ENCODE assay signal across 14 mouse cellular contexts in genomic region chr16:96175399-96175798, GRCm38 (mm10). TPM values are rescaled to one million over a fixed set of nuclear protein-coding genes. Genes with fewer than 3 reads are reported as not detected.
DNase-seq lines count a peak whose midpoint lies in the region; ATAC-seq and TF ChIP-seq lines count a peak whose summit lies in the region.
"Had no signal": no experiment of that assay in that cellular context is flagged by ENCODE, and none has a peak within 500 bp of the region (broad histone marks: within the 10 kb centered on the region; RNA-seq: fewer than 3 reads in every experiment).

No protein-coding gene starts in this region.

- H3K9me3 ChIP-seq in heart, embryonic 10.5 days: no peaks in the 10 kb centered on the region
- no peaks in the 10 kb centered on the region for H3K9me3 ChIP-seq in heart, embryonic 11.5 days (replicated peaks; ENCODE audit: control insufficient read depth, low read length)
- no peaks in the 10 kb centered on the region for H3K9me3 ChIP-seq in limb, embryonic 12.5 days
- H3K9me3 ChIP-seq in limb, embryonic 10.5 days (replicated peaks): no peaks in the 10 kb centered on the region
- H3K9me3 ChIP-seq in lung, embryonic 14.5 days (ENCODE audit: low read depth, low read length): no peaks in the 10 kb centered on the region; the same call in 1 of the 2 replicates
- H3K9me3 ChIP-seq: hindbrain, embryonic 12.5 days had no signal

- peaks cover 11% of the 10 kb centered on the region for H3K4me1 ChIP-seq in heart, embryonic 10.5 days
- H3K4me1 ChIP-seq in heart, embryonic 11.5 days (ENCODE audit: control insufficient read depth, insufficient read depth, low read length): peaks cover 7% of the 10 kb centered on the region; the same call in 1 of the 2 replicates
- H3K4me1 ChIP-seq in limb, embryonic 12.5 days (replicated peaks): peaks cover 4% of the 10 kb centered on the region; the same call in 1 of the 2 replicates
- peaks cover 9% of the 10 kb centered on the region for H3K4me1 ChIP-seq in limb, embryonic 10.5 days
- no peaks in the 10 kb centered on the region; the same call in 1 of the 2 replicates for H3K4me1 ChIP-seq in lung, embryonic 14.5 days (ENCODE audit: insufficient read depth)
- H3K4me1 ChIP-seq: liver, embryonic 12.5 days; megakaryocyte, embryonic 14.5 days had no signal

- H3K27me3 ChIP-seq in heart, embryonic 10.5 days (ENCODE audit: insufficient read depth, poor library complexity, severe bottlenecking): no peaks in the 10 kb centered on the region
- H3K27me3 ChIP-seq in heart, embryonic 11.5 days (ENCODE audit: control insufficient read depth, insufficient read depth, low read length): no peaks in the 10 kb centered on the region
- no peaks in the 10 kb centered on the region for H3K27me3 ChIP-seq in limb, embryonic 12.5 days
- H3K27me3 ChIP-seq in limb, embryonic 10.5 days (ENCODE audit: low read depth, poor library complexity, severe bottlenecking): no peaks in the 10 kb centered on the region
- no peaks in the 10 kb centered on the region for H3K27me3 ChIP-seq in lung, embryonic 14.5 days (ENCODE audit: insufficient read depth, low read length)
- H3K27me3 ChIP-seq: hindbrain, embryonic 12.5 days; liver, embryonic 12.5 days had no signal

- 46% methylated on average over 2 of the region's 2 CpGs for WGBS in heart, embryonic 10.5 days
- 34% methylated on average over 2 of the region's 2 CpGs for WGBS in heart, embryonic 11.5 days (ENCODE audit: insufficient replicate concordance)
- WGBS in limb, embryonic 12.5 days: 47% methylated on average over 2 of the region's 2 CpGs
- WGBS in limb, embryonic 10.5 days: 39% methylated on average over 2 of the region's 2 CpGs
- 33% methylated on average over 2 of the region's 2 CpGs for WGBS in lung, embryonic 14.5 days

- ATAC-seq in heart, embryonic 11.5 days (replicated peaks; ENCODE audit: insufficient number of reproducible peaks, low FRiP score, low TSS enrichment): no peak
- 0 out of 2 replicates have a peak, but pooled peaks have one; percentile 47 for ATAC-seq in limb, embryonic 12.5 days (ENCODE audit: insufficient number of reproducible peaks, insufficient read depth, low FRiP score, low TSS enrichment, low read depth)
- ATAC-seq in lung, embryonic 14.5 days (ENCODE audit: insufficient read depth): peak; percentile 86
- ATAC-seq: liver, embryonic 12.5 days had no signal

- no peak overlapping the region for H3K9ac ChIP-seq in heart, embryonic 11.5 days (ENCODE audit: low read depth, low read length)
- H3K9ac ChIP-seq in limb, embryonic 12.5 days (replicated peaks): no peak overlapping the region
- no peak overlapping the region for H3K9ac ChIP-seq in lung, embryonic 14.5 days
- H3K9ac ChIP-seq: hindbrain, embryonic 12.5 days; liver, embryonic 12.5 days had no signal

- no peak overlapping the region for H3K4me3 ChIP-seq in heart, embryonic 10.5 days
- H3K4me3 ChIP-seq in heart, embryonic 11.5 days (ENCODE audit: low read depth, low read length): no peak overlapping the region
- no peak overlapping the region for H3K4me3 ChIP-seq in limb, embryonic 12.5 days (replicated peaks)
- H3K4me3 ChIP-seq in limb, embryonic 10.5 days: no peak overlapping the region
- H3K4me3 ChIP-seq in lung, embryonic 14.5 days (ENCODE audit: low read depth, low read length): no peak overlapping the region
- H3K4me3 ChIP-seq: gastrocnemius, adult 2 months; hindbrain, embryonic 12.5 days; layer of hippocampus, adult 2 months; liver, embryonic 12.5 days; megakaryocyte, embryonic 14.5 days had no signal

- no peak for DNase-seq in heart, embryonic 10.5 days (ENCODE audit: low spot score)
- DNase-seq in limb, embryonic 10.5 days (ENCODE audit: low spot score): no peak
- DNase-seq in lung, embryonic 14.5 days: peak; percentile 43
- DNase-seq in urinary bladder, postnatal 10 days (ENCODE audit: low spot score): no peak
- DNase-seq in cerebellum, adult 9-11 months: no peak
- DNase-seq: adrenal gland, postnatal 36 days; gastrocnemius, adult 2 months; kidney, adult 8-10 months had no signal

- no peak for TF ChIP-seq CTCF in lung, embryonic 14.5 days (IDR thresholded peaks at IDR 0.05; ENCODE audit: low read depth)

- H3K27ac ChIP-seq in heart, embryonic 10.5 days: peak overlapping the region; percentile 44
- no peak overlapping the region for H3K27ac ChIP-seq in heart, embryonic 11.5 days (ENCODE audit: low read depth, low read length)
- H3K27ac ChIP-seq in limb, embryonic 12.5 days: no peak overlapping the region
- H3K27ac ChIP-seq in limb, embryonic 10.5 days: no peak overlapping the region
- no peak overlapping the region for H3K27ac ChIP-seq in lung, embryonic 14.5 days (ENCODE audit: low read depth)
- H3K27ac ChIP-seq: gastrocnemius, adult 2 months; hindbrain, embryonic 12.5 days; layer of hippocampus, adult 2 months; liver, embryonic 12.5 days had no signal

- H3K4me2 ChIP-seq in heart, embryonic 11.5 days: no peak overlapping the region
- no peak overlapping the region for H3K4me2 ChIP-seq in limb, embryonic 12.5 days
- H3K4me2 ChIP-seq in lung, embryonic 14.5 days: 0 out of 2 replicates have a peak overlapping the region, but pooled peaks have one; percentile 10
- H3K4me2 ChIP-seq: hindbrain, embryonic 12.5 days; liver, embryonic 12.5 days had no signal

- no peaks in the 10 kb centered on the region for H3K36me3 ChIP-seq in heart, embryonic 10.5 days
- H3K36me3 ChIP-seq in heart, embryonic 11.5 days (ENCODE audit: control insufficient read depth, insufficient read depth, low read length): no peaks in the 10 kb centered on the region
- H3K36me3 ChIP-seq in limb, embryonic 12.5 days: no peaks in the 10 kb centered on the region
- no peaks in the 10 kb centered on the region for H3K36me3 ChIP-seq in limb, embryonic 10.5 days
- H3K36me3 ChIP-seq in lung, embryonic 14.5 days (ENCODE audit: insufficient read depth): no peaks in the 10 kb centered on the region
- H3K36me3 ChIP-seq: hindbrain, embryonic 12.5 days; liver, embryonic 12.5 days had no signal

RNA-seq across cellular contexts. Expression of gene Lca5l, which starts 16.7 kb away (rescaled TPM):
- 1.3 TPM in 2 replicates for polyA plus RNA-seq in heart, embryonic 10.5 days (2016; fragmentation: Nextera tagmentation; extraction: Ambion mirVana)
- polyA plus RNA-seq in heart, embryonic 11.5 days (2014; fragmentation: Nextera tagmentation; extraction: Ambion mirVana): 1.5 and 1.6 TPM in 2 replicates
- 1.8 and 2.0 TPM in 2 replicates for polyA plus RNA-seq in limb, embryonic 12.5 days (2016; fragmentation: Nextera tagmentation; extraction: Ambion mirVana)
- 0.70 and 0.73 TPM in 2 replicates for polyA plus RNA-seq in limb, embryonic 10.5 days (2016; fragmentation: Nextera tagmentation; extraction: Ambion mirVana)
- polyA plus RNA-seq in lung, embryonic 14.5 days (2014; fragmentation: Nextera tagmentation; extraction: Ambion mirVana): 1.1 and 1.9 TPM in 2 replicates

RNA-seq across cellular contexts. Expression of gene Sh3bgr, which starts 24.9 kb away (rescaled TPM):
- polyA plus RNA-seq in heart, embryonic 10.5 days (2016; fragmentation: Nextera tagmentation; extraction: Ambion mirVana): 465 and 713 TPM in 2 replicates
- 664 and 687 TPM in 2 replicates for polyA plus RNA-seq in heart, embryonic 11.5 days (2014; fragmentation: Nextera tagmentation; extraction: Ambion mirVana)
- 1.7 and 2.9 TPM in 2 replicates for polyA plus RNA-seq in limb, embryonic 12.5 days (2016; fragmentation: Nextera tagmentation; extraction: Ambion mirVana)
- 1.1 and 1.3 TPM in 2 replicates for polyA plus RNA-seq in limb, embryonic 10.5 days (2016; fragmentation: Nextera tagmentation; extraction: Ambion mirVana)
- polyA plus RNA-seq in lung, embryonic 14.5 days (2014; fragmentation: Nextera tagmentation; extraction: Ambion mirVana): 1.9 and 6.6 TPM in 2 replicates

RNA-seq across cellular contexts. Expression of gene Wrb, which starts 30.2 kb away (rescaled TPM):
- 94.3 and 111 TPM in 2 replicates for polyA plus RNA-seq in heart, embryonic 10.5 days (2016; fragmentation: Nextera tagmentation; extraction: Ambion mirVana)
- 84.1 and 96.5 TPM in 2 replicates for polyA plus RNA-seq in heart, embryonic 11.5 days (2014; fragmentation: Nextera tagmentation; extraction: Ambion mirVana)
- polyA plus RNA-seq in limb, embryonic 12.5 days (2016; fragmentation: Nextera tagmentation; extraction: Ambion mirVana): 65.9 and 68.4 TPM in 2 replicates
- 78.2 and 79.6 TPM in 2 replicates for polyA plus RNA-seq in limb, embryonic 10.5 days (2016; fragmentation: Nextera tagmentation; extraction: Ambion mirVana)
- polyA plus RNA-seq in lung, embryonic 14.5 days (2014; fragmentation: Nextera tagmentation; extraction: Ambion mirVana): 53.3 and 56.2 TPM in 2 replicates

RNA-seq across cellular contexts. Expression of gene Hmgn1, which starts 47.9 kb away (rescaled TPM):
- 554 and 714 TPM in 2 replicates for polyA plus RNA-seq in heart, embryonic 10.5 days (2016; fragmentation: Nextera tagmentation; extraction: Ambion mirVana)
- polyA plus RNA-seq in heart, embryonic 11.5 days (2014; fragmentation: Nextera tagmentation; extraction: Ambion mirVana): 543 and 564 TPM in 2 replicates
- 916 and 1,014 TPM in 2 replicates for polyA plus RNA-seq in limb, embryonic 12.5 days (2016; fragmentation: Nextera tagmentation; extraction: Ambion mirVana)
- 979 and 1,015 TPM in 2 replicates for polyA plus RNA-seq in limb, embryonic 10.5 days (2016; fragmentation: Nextera tagmentation; extraction: Ambion mirVana)
- polyA plus RNA-seq in lung, embryonic 14.5 days (2014; fragmentation: Nextera tagmentation; extraction: Ambion mirVana): 746 and 786 TPM in 2 replicates

Comparison
In these comparisons a context has a peak if more than half of its experiments do, and no peak if none do; other contexts are left out.
1. RNA of gene Sh3bgr, which starts 24.9 kb away (polyA plus RNA-seq): 664 to 687 TPM in heart, embryonic 11.5 days and 465 to 713 TPM in heart, embryonic 10.5 days; 1.9 to 6.6 TPM in lung, embryonic 14.5 days, 1.7 to 2.9 TPM in limb, embryonic 12.5 days and 1.1 to 1.3 TPM in limb, embryonic 10.5 days; every median in the first group is over 10 times any median in the second.